Mouse (Mus musculus): Measurements from ENCODE around the gene Pdcl2. TPM values are rescaled to one million over a fixed set of nuclear protein-coding genes. Genes with fewer than 3 reads are reported as not detected.
A peak's percentile ranks its signal among the peaks of the same experiment; 100 is the strongest.

Pdcl2 gene
- polyA plus RNA-seq, 1 experiment from 2014 or later = not detected

GRCm38 (mm10) chr5:76304452-76305341 is 26.3 kb downstream of the Pdcl2 start, which contains the start of gene Clock:
Gene Clock (minus strand): TSS chr5:76304792.
- H3K27me3 ChIP-seq (ENCODE audit: insufficient read depth, low read length) = no peaks in the 10 kb centered on the region
- WGBS = under 1% methylated on average over 102 of the region's 104 CpGs
- TF ChIP-seq CTCF (IDR thresholded peaks at IDR 0.05; ENCODE audit: low read depth) = no peak
- H3K9me3 ChIP-seq (replicated peaks; ENCODE audit: low read length) = no peaks in the 10 kb centered on the region
- ATAC-seq (replicated peaks; ENCODE audit: low FRiP score, low read depth) = peak; percentile 75
- peak within 1 kb of the TSS; percentile 100 for H3K4me3 ChIP-seq (replicated peaks; ENCODE audit: low read depth, low read length)
- H3K9ac ChIP-seq (ENCODE audit: low read depth, low read length) = peak within 1 kb of the TSS; percentile 94
- no peaks in the 10 kb centered on the region for H3K36me3 ChIP-seq (ENCODE audit: insufficient read depth, low read length)
- 0 out of 2 replicates have a peak, but pooled peaks cover 10% of the 10 kb centered on the region for H3K4me1 ChIP-seq (replicated peaks; ENCODE audit: insufficient read depth, low read length)
- peak within 1 kb of the TSS; percentile 79 for H3K4me2 ChIP-seq (ENCODE audit: low read length)
- H3K27ac ChIP-seq = peak within 1 kb of the TSS; percentile 96
- DNase-seq (ENCODE audit: low spot score) = peak; percentile 92

DNA sequence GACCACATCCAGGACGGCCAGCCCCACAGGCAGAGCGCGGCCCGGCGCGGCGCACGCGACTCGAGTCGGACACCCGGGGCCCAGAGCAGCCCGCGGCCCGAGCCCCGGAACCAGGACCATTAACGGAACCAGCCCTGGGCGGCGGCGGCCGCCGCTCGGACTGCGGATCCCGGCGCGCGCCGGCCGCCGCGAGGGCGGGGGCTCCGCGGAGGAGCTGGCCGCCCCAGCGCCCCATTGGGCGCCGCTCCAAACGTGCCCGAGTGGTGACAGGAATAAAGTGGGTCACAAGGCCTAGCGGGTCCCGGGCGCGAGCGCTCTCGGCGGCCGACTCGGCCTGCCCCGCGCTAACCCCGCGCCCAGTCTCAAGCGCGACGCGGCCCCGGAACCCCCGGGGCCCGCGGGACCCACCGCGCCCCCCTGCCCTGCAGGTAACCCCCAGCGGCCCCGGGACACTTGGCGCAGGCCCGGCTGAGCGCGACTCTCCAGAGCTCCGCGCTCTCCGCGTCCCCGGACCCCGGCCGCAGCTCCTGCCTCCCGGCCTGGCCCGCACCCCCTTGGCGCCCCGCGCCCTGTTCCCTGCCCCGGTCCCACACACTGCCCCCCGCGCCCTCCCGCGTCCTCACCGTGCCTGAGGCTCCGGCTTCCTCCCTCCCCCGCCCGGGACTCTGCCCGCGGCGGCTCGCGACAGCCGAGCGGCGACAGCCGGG is 27.1 kb downstream of the Pdcl2 start:
- Histone ChIP-seq H3K27ac (peak overlapping the region; percentile 96), H3K9ac (ENCODE audit: low read depth, low read length) (peak overlapping the region; percentile 94), H3K4me2 (ENCODE audit: low read length) (peak overlapping the region; percentile 79), H3K4me1 (replicated peaks; ENCODE audit: insufficient read depth, low read length) (0 out of 2 replicates have a peak, but pooled peaks cover 10% of the 10 kb centered on the region), H3K9me3 (replicated peaks; ENCODE audit: low read length) (no peaks in the 10 kb centered on the region), H3K36me3 (ENCODE audit: insufficient read depth, low read length) (no peaks in the 10 kb centered on the region), H3K27me3 (ENCODE audit: insufficient read depth, low read length) (no peaks in the 10 kb centered on the region), H3K4me3 (replicated peaks; ENCODE audit: low read depth, low read length) (peak overlapping the region; percentile 100)
- WGBS = under 1% methylated on average over 99 of the region's 100 CpGs
- DNase-seq (ENCODE audit: low spot score) (peak; percentile 72), ATAC-seq (replicated peaks; ENCODE audit: low FRiP score, low read depth) (peak; percentile 86)
- no peak for TF ChIP-seq CTCF (IDR thresholded peaks at IDR 0.05; ENCODE audit: low read depth)

- Histone ChIP-seq H3K9ac (ENCODE audit: low read depth, low read length) (peak overlapping the region; percentile 94), H3K4me2 (ENCODE audit: low read length) (peak overlapping the region; percentile 79), H3K27ac (peak overlapping the region; percentile 96), H3K9me3 (replicated peaks; ENCODE audit: low read length) (no peaks in the 10 kb centered on the region), H3K27me3 (ENCODE audit: insufficient read depth, low read length) (no peaks in the 10 kb centered on the region), H3K4me1 (replicated peaks; ENCODE audit: insufficient read depth, low read length) (0 out of 2 replicates have a peak, but pooled peaks cover 10% of the 10 kb centered on the region), H3K36me3 (ENCODE audit: insufficient read depth, low read length) (no peaks in the 10 kb centered on the region), H3K4me3 (replicated peaks; ENCODE audit: low read depth, low read length) (peak overlapping the region; percentile 100)
- WGBS = 3% methylated on average over 11 of the region's 11 CpGs
- TF ChIP-seq CTCF (IDR thresholded peaks at IDR 0.05; ENCODE audit: low read depth) = no peak
- ATAC-seq (replicated peaks; ENCODE audit: low FRiP score, low read depth) (no peak), DNase-seq (ENCODE audit: low spot score) (no peak)
These were observed 27.6 kb downstream of the Pdcl2 start for GRCm38 (mm10) chr5:76303379-76303744.

DNA sequence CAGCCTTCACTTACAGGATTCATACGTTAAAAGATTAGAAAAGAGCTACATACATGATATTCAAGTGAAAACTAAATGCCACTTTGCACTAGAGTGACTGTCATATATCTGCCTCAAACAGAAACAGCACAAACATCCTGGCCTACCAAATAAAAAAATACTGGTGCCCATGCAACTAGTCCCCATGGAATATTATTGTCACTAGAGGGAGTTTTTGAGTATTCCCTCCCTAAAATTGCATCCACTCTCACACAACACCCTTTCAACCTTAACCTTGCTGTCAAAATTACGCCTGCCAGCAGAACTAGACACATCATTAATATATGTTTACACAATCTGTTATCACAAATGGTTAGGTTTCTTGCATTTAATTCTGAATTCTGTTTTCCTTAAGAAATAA is 28.9 kb downstream of the Pdcl2 start:
- Histone ChIP-seq H3K9ac (ENCODE audit: low read depth, low read length) (no peak overlapping the region), H3K4me2 (ENCODE audit: low read length) (no peak overlapping the region), H3K4me3 (replicated peaks; ENCODE audit: low read depth, low read length) (no peak overlapping the region), H3K36me3 (ENCODE audit: insufficient read depth, low read length) (no peaks in the 10 kb centered on the region), H3K9me3 (replicated peaks; ENCODE audit: low read length) (no peaks in the 10 kb centered on the region), H3K27ac (no peak overlapping the region), H3K27me3 (ENCODE audit: insufficient read depth, low read length) (no peaks in the 10 kb centered on the region), H3K4me1 (replicated peaks; ENCODE audit: insufficient read depth, low read length) (0 out of 2 replicates have a peak, but pooled peaks cover 10% of the 10 kb centered on the region)
- TF ChIP-seq CTCF (IDR thresholded peaks at IDR 0.05; ENCODE audit: low read depth) = peak; percentile 26; the same call in 1 of the 2 replicates
- DNase-seq (ENCODE audit: low spot score) (peak; percentile 17), ATAC-seq (replicated peaks; ENCODE audit: low FRiP score, low read depth) (no peak)
- 78% methylated on average over 2 of the region's 2 CpGs for WGBS

DNA sequence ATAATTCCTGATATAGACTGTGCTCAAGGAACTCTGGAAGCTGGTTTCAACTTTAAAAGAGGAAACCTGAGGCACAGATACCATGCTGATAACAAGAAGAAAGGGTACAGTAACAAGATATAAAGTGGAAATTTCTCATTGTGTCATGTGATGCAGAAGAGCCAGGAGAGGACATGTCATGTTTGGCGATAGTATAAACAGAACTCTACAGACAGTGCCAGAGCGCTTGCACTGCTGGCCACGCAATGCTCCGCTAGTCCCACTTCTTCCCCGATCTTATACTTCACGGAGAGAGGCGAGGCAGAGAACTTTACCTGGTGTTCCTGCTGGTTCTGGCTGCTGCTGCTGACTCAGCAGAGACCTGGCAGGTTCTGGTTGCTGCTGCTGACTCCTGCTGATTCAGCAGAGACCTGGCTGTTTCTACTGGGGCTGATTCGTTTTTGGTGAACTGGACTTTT is 41.7 kb downstream of the Pdcl2 start:
- no peak overlapping the region for H3K4me3 ChIP-seq (replicated peaks; ENCODE audit: low read depth, low read length)
- no peak for TF ChIP-seq CTCF (IDR thresholded peaks at IDR 0.05; ENCODE audit: low read depth)
- ATAC-seq (replicated peaks; ENCODE audit: low FRiP score, low read depth) (no peak), DNase-seq (ENCODE audit: low spot score) (no peak)
- WGBS = 78% methylated on average over 8 of the region's 8 CpGs
- H3K27me3 ChIP-seq (ENCODE audit: insufficient read depth, low read length) = no peaks in the 10 kb centered on the region
- no peaks in the 10 kb centered on the region for H3K36me3 ChIP-seq (ENCODE audit: insufficient read depth, low read length)
- H3K4me1 ChIP-seq (replicated peaks; ENCODE audit: insufficient read depth, low read length) = no peaks in the 10 kb centered on the region
- H3K27ac ChIP-seq = no peak overlapping the region
- H3K9ac ChIP-seq (ENCODE audit: low read depth, low read length) = no peak overlapping the region
- no peaks in the 10 kb centered on the region for H3K9me3 ChIP-seq (replicated peaks; ENCODE audit: low read length)
- H3K4me2 ChIP-seq (ENCODE audit: low read length) = no peak overlapping the region

- H3K4me2 ChIP-seq (ENCODE audit: low read length) = no peak overlapping the region
- no peak overlapping the region for H3K27ac ChIP-seq
- no peak for ATAC-seq (replicated peaks; ENCODE audit: low FRiP score, low read depth)
- no peaks in the 10 kb centered on the region for H3K4me1 ChIP-seq (replicated peaks; ENCODE audit: insufficient read depth, low read length)
- H3K27me3 ChIP-seq (ENCODE audit: insufficient read depth, low read length) = no peaks in the 10 kb centered on the region
- H3K9me3 ChIP-seq (replicated peaks; ENCODE audit: low read length) = no peaks in the 10 kb centered on the region
- no peaks in the 10 kb centered on the region for H3K36me3 ChIP-seq (ENCODE audit: insufficient read depth, low read length)
- no peak overlapping the region for H3K9ac ChIP-seq (ENCODE audit: low read depth, low read length)
- no peak for TF ChIP-seq CTCF (IDR thresholded peaks at IDR 0.05; ENCODE audit: low read depth)
- no peak for DNase-seq (ENCODE audit: low spot score)
- H3K4me3 ChIP-seq (replicated peaks; ENCODE audit: low read depth, low read length) = no peak overlapping the region
- 95% methylated on average over 3 of the region's 3 CpGs for WGBS
These were observed 42.7 kb downstream of the Pdcl2 start for GRCm38 (mm10) chr5:76288256-76288655.
